Mouse (Mus musculus) mouse trophoblast stem cell (cell line): ENCODE data around the gene Coq3.

ENCODE experiments used
- in situ Hi-C, 2 experiments: fragments of 300-500 bp; cut with MseI, MboI; formaldehyde crosslinking; loops; 2 replicates in 1 of 2; 3 replicates in 1 of 2; pipeline ENCODE4 v1.15.1; 2025

Coq3 gene

DNA sequence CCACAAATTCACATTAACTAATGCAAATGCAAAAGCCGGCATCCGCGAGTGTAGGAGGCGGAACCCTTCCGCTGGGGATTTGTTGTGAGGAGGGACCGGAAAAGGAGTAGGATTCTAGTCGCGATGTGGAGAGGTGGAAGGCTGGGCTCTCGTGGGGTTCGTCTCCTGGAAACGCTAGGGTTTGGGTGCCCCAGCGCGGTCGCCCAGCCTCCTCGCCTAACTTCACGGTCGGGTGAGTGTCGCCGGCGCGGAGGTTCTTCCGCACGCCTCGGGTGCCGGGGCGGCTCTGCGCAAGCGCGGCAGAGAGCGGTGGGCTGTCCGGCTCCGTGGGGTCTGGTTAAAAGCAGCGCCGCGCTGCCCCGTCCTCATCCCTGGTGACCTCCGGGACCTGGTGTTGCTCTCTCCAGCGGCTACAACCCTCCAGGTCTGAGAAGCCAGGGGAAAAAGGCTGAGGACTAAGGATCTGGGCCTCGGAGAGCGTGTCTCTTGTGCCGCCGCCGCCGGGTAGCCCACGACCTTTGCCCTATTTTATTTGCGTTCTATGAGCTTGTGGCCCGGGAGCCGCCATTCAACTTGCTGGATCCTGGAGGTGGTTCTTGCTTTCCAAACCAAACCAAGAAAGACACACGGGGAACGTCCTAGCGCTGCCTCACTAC, at the start of gene Coq3:
Gene Coq3, plus strand, starts transcription at position 109 of the 656 bp plus-strand sequence.
- in situ Hi-C loops, result no loop called here

DNA sequence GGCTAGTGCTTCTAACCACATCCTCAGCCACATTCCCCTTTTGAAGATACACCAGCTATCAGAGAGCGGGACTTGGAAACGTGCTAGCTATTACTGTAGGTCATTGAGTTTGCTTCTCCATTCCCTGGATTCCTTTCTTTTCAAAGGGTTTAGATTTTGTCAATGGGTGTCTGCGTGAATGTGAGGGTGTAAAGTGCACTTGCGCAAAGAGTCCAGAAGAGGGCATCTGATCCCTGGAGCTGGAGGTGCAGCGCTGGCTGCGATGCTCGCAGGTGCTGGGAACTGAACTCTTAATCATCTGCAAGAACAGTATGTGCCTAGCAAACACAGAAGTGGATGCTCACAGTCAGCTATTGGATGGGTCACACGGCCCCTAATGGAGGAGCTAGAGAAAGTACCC, 46.6 kb upstream of the Coq3 start:
- in situ Hi-C loops, result no loop called here

DNA sequence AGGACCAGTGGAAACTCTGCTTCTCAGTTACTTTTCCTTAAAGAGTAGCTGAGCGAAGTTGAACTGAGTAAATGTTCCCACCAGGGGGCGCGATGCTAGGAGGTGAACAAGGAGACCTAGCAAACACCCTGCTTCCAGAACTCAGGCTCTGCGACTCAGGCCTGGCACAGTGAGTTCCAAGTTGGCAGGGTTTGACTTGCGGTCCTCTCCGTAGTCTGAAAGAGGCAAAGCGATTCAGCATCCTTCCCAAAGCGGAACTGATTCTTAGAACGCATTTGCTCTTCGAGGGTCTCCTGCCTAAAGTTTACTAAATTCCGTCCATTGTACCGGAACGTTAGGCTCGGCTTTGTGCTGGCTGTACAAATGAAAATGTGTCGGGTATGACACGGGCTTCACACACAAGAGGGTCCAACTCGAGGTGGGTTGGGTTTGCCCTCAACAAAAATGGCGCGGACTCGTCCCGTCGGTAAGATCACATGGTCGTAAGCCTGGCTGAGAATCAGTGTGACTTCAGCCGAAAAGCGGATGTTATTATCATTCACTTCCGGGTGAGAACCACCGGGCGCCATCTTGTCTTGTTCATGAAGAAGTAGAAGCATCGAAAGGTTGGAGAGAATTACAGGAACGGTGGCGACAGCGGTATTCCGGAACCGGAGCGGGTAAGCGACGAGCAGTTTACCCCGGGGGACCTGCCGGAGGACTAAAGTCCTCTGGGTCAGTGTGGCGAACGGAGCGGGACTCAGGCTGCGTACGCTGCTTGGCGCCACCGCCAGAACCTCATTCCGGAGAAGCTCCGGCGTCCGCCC, 31.8 kb upstream of the Coq3 start, which contains the start of gene Pnisr:
Gene Pnisr, plus strand, starts transcription at position 103 of the 806 bp plus-strand sequence.
- in situ Hi-C loops, result no loop called here

- in situ Hi-C loops, result no loop called here
Measured at GRCm38 (mm10) chr4:21848287-21848630, 31.2 kb upstream of the Coq3 start.

DNA sequence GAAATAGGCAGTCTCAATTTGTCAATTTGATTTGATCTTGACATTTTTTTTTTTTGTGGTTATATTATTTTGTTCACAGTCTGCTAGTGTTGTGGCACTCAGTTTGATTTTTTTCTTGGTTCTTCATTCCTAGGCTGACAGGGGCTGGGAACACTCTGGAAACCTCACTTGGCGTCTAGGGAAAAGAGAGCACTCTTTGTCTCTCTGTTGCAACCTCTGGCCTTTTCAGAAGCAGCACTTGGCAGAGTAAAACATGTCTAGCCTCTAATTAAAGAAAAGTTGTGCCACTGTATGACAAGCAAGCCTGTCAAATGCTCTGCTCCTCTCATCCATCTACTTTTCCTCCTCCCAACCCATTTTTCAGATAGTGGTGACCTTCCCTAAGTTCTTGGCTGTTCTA, 22.0 kb upstream of the Coq3 start:
- in situ Hi-C loops, result no loop called here

DNA sequence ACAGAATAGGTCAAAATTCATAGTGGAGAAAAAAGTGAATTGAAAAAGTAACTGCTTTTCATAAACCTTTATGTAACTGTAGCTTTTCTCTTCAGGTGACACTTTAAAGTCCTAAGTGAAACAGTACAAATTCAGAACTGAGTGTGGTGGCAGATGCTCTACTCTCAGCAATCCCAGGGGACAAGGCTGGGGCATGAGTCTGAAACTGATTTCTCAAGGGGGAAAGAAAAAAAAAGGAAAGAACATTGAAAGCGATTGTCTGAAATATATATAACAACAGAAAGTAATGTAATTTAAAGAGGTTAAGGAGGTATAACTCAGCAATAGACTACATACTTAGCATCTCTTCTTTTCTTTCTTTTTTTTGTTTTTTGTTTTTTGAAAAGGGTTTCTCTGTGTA, 14.2 kb upstream of the Coq3 start:
- in situ Hi-C loops, result no loop called here

- in situ Hi-C loops, result no loop called here
Measured at GRCm38 (mm10) chr4:21878776-21879175, 697 bp upstream of the Coq3 start.

DNA sequence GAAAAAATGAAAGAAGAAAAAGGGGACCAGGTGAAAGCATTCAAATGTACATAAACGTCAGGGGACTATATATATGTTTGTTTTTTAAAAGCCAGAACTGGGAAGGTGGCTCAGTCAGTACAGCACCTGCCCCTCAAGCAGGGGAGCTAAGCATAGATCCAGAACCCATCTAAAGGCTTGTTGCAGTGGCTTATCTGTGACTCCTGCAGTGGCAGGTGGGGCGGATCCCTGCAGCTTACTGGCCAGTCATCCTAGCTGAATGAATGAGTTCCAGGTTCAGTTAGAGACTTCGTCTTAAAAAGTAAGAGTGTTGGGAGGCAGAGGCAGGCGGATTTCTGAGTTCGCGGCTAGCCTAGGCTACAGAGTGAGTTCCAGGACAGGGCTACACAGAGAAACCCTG, 3.3 kb downstream of the Coq3 start:
- in situ Hi-C loops, result no loop called here

GRCm38 (mm10) chr4:21885831-21886230, 6.4 kb downstream of the Coq3 start:
- in situ Hi-C loops, result no loop called here

DNA sequence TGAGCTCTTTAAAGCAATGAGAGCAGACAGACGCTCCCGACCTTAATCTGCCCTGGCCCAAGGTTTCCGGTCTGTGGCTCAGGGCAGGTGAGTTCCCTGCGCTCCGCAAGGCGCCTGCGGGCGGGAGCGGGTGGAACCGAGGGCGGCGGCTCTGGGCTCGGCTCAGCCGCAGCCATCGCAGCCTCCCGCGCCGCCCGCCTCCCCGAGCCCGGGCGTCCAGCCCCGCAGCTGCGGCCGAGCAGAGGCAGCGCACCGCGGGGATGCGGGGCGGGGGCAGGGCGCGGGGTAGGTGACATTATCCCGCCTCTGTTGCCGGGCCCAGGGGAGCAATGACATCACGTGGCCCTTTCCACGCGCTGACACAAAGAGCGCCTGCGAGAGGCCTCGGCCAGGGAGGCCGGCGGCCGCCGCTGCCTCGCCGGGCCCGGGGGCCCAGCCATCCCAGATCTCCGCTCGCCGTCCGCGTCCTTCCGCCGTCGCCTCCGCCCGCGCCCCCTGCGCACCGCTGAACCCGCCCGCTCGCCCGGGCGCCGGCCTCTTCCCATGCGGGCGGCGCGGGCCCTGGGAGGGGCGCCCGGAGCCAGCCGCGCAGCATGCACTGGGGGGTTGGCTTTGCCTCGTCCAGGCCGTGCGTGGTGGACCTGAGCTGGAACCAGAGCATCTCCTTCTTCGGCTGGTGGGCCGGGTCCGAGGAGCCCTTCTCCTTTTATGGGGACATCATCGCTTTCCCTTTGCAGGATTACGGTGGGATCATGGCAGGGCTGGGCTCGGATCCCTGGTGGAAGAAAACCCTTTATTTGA, 51.7 kb downstream of the Coq3 start, which contains the start of gene Faxc:
Gene Faxc, plus strand, starts transcription at position 359 of the 801 bp plus-strand sequence.
- in situ Hi-C loops, result no loop called here

DNA sequence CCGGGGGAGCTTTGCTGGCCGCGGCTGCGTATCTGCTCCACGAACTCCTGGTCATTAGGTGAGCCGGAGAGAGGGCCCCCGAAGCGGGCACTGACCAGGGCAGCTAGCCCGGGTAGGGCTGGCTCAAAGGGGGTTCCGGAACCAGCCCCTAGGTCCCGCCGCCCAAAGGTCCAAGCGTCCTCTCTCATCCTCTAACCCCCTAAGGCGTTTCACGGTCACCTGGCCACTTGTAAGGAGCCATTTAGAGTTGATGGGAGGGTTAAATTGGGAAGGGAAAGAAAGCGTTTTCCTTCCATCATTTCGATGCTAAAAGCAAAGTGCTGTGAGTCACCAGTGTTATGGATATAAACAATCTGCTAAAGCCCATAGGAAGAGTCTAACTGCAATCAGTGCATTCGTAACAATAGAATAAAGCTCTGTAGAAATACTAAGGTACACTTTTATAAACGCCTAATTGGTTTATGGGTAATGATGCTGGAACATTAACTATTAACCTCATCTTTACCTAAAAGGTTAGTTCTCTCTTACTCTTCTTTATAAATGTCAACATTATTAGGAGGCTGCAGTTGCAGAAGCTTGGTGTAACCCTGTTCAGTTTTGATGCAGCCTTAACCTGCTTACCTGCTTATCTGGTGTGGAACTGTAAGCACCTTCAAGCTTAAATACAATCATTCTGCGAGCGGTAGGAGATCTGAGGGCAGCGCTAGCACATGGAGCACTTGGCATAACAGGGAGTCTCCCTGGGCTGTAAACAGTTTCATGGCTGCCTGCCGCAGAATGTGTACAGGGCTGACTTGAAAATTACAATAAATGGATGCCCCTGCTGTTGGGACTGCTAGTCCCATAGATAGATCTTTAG, 52.5 kb downstream of the Coq3 start:
- in situ Hi-C loops, result no loop called here

DNA sequence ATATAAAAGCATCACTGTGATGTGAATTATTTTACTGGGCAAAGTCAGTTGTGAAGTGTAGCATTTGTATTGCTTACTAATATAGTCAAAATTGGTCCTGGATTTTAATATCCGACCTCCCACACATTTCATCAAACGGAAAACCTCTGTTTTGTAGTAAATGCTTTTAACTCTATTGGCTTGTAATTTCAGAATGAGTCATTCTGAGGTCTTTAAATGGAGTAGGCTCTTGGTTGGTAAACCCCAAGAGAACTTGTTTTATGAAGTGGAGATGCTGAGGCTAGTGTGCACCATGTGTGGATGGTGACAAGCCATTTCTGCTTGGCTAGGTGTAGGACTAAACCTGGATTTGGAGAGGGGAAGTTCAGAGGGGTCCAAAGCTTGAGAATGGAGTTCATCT, 55.9 kb downstream of the Coq3 start:
- in situ Hi-C loops, result no loop called here

DNA sequence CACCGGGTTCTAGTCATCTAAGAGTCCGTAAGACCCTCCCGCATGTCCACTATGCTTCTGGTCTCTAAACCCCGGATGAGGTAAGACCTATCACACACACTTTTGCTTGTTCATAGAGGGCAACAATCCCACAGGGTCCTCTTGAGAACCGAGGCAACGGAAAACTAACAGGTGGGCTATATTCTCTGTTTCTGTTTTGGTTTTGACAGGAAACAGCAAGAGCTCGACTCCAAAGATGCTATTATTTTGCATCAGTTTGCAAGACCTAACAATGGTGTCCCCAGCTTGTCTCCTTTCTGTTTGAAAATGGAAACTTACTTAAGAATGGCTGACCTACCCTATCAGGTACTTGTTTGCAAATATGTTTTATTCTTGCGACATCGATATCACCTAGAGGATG, 57.0 kb downstream of the Coq3 start:
- in situ Hi-C loops, result no loop called here

GRCm38 (mm10) chr4:21937890-21938289, 58.4 kb downstream of the Coq3 start:
- in situ Hi-C loops, result no loop called here

- in situ Hi-C loops, result no loop called here
Measured at GRCm38 (mm10) chr4:21944672-21945071, 65.2 kb downstream of the Coq3 start.

GRCm38 (mm10) chr4:21951444-21951843, 72.0 kb downstream of the Coq3 start:
- in situ Hi-C loops, result no loop called here

DNA sequence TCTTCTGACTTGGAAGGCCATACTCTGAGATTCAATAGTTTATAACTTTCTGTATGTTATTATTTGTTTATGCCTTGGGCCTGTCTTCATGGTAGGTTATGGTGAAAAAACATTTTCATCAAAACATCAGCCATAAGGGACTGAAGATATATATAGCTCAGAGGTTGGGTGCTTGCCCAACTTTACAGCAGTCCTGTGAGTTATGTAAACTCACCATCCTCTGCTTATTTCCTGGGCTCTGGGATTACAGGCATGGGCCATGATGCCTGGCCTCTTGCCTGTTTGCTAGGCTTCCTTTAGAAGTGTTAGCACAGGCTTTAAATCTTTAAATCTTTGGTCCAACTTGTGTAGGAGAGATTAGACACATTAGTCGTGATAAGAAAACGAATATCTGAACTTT, 72.8 kb downstream of the Coq3 start:
- in situ Hi-C loops, result no loop called here

GRCm38 (mm10) chr4:21957570-21958321, 78.3 kb downstream of the Coq3 start:
- in situ Hi-C loops, result no loop called here
